Mouse (Mus musculus): Measurements from ENCODE around the gene Tob2. TPM values are rescaled to one million over a fixed set of nuclear protein-coding genes. Genes with fewer than 3 reads are reported as not detected.

Tob2 gene
- polyA plus RNA-seq, 1 experiment from 2014 or later, result 12.3 TPM

DNA sequence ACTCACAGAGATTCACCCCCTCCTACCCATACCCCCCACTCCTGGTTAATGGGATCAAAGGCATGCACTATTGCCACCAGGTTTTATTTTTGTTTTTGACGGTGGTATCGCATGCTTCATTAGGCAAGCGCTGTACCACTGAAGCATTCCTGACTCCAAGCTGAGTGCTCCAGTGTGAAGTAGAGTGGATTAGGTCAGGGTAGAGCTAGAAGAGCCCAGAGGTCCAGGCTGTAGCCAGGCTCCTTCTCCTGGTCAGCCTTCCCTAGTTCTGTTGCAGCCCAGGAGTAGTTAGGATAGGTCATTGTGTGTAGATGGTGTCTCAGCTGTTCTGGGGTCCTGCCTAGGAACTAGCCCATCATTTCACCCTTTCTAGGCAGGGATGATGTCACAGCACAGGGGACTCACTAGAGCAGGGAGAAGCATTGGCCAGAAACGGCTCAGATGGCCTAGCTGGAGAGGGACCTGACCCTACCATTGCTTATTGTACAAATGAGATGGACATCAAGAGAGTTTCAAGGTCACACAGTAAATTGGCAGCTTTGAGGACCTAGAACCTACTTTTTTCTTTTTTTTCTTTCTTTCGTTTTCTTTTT lies 13.5 kb downstream of the Tob2 start:
- H3K9ac ChIP-seq (replicated peaks), result no peak overlapping the region
- TF ChIP-seq CTCF (IDR thresholded peaks at IDR 0.05; ENCODE audit: low read depth), result no peak
- TF ChIP-seq EP300 (IDR thresholded peaks at IDR 0.05; ENCODE audit: low read depth), result no peak
- H3K4me3 ChIP-seq (ENCODE audit: low read depth, low read length), result no peak overlapping the region
- H3K36me3 ChIP-seq (replicated peaks; ENCODE audit: insufficient read depth, low read length), result peaks cover 14% of the 10 kb centered on the region
- ATAC-seq, result no peak
- H3K27me3 ChIP-seq (ENCODE audit: insufficient read depth, low read length), result no peaks in the 10 kb centered on the region
- H3K4me2 ChIP-seq (ENCODE audit: low read depth, low read length), result no peak overlapping the region
- no peak for DNase-seq
- no peaks in the 10 kb centered on the region for H3K9me3 ChIP-seq (ENCODE audit: low read length)
- peak overlapping the region; percentile 82 for H3K27ac ChIP-seq (ENCODE audit: low read depth)
- WGBS (ENCODE audit: insufficient replicate concordance), result 69% methylated on average over 5 of the region's 5 CpGs
- peaks cover 6% of the 10 kb centered on the region for H3K4me1 ChIP-seq (ENCODE audit: insufficient read depth)

DNA sequence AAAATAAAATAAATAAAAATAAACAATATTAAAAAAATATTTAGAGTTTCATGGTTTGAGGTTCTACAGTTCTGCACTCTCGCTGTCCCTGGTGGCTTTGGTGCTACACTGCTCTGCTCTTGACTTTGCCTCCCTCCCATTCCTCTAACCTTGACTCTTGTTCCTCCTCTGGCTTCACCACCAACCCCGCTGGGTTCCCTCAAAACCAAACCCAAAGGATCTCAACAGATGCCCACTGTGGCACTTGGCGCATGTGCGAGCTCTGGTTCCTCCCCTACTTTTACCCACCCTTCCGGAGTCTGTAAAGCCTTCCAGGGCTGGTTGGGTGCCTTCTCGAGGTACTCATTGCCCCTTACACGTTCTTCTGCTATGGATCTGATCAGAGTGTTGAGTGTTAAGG lies 16.3 kb downstream of the Tob2 start:
- TF ChIP-seq EP300 (IDR thresholded peaks at IDR 0.05; ENCODE audit: low read depth) (no peak), CTCF (IDR thresholded peaks at IDR 0.05; ENCODE audit: low read depth) (no peak)
- no peak overlapping the region for H3K9ac ChIP-seq (replicated peaks)
- ATAC-seq (no peak), DNase-seq (no peak)
- no peaks in the 10 kb centered on the region for H3K27me3 ChIP-seq (ENCODE audit: insufficient read depth, low read length)
- H3K4me2 ChIP-seq (ENCODE audit: low read depth, low read length), result no peak overlapping the region
- no peak overlapping the region for H3K4me3 ChIP-seq (ENCODE audit: low read depth, low read length)
- H3K9me3 ChIP-seq (ENCODE audit: low read length), result no peaks in the 10 kb centered on the region
- WGBS (ENCODE audit: insufficient replicate concordance), result 80% methylated on average over 7 of the region's 7 CpGs
- H3K4me1 ChIP-seq (ENCODE audit: insufficient read depth), result peaks cover 16% of the 10 kb centered on the region
- no peak overlapping the region for H3K27ac ChIP-seq (ENCODE audit: low read depth)
- no peaks in the 10 kb centered on the region for H3K36me3 ChIP-seq (replicated peaks; ENCODE audit: insufficient read depth, low read length)

DNA sequence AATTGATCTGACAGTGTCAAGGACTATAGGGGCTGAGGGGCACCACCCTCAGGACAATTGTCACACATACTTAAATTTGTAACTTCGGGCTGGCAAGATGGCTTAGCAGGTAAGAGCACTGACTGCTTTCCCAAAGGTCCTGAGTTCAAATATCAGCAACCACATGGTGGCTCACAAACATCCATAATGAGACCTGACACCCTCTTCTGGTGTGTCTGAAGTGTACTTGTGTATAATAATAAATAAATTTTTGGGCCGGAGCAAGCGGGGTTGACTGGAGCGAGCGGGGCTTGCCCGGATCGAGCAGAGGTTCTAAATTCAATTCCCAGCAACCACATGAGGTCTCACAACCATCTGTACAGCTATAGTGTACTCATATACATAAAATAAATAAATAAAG lies 18.3 kb downstream of the Tob2 start:
- 81% methylated on average over 7 of the region's 7 CpGs for WGBS (ENCODE audit: insufficient replicate concordance)
- no peak for ATAC-seq
- H3K36me3 ChIP-seq (replicated peaks; ENCODE audit: insufficient read depth, low read length), result no peaks in the 10 kb centered on the region
- H3K4me1 ChIP-seq (ENCODE audit: insufficient read depth), result peaks cover 32% of the 10 kb centered on the region
- TF ChIP-seq EP300 (IDR thresholded peaks at IDR 0.05; ENCODE audit: low read depth), result no peak
- DNase-seq, result no peak
- H3K4me2 ChIP-seq (ENCODE audit: low read depth, low read length), result no peak overlapping the region
- H3K27ac ChIP-seq (ENCODE audit: low read depth), result peak overlapping the region; percentile 91
- H3K9me3 ChIP-seq (ENCODE audit: low read length), result no peaks in the 10 kb centered on the region
- no peaks in the 10 kb centered on the region for H3K27me3 ChIP-seq (ENCODE audit: insufficient read depth, low read length)
- H3K4me3 ChIP-seq (ENCODE audit: low read depth, low read length), result no peak overlapping the region
- no peak overlapping the region for H3K9ac ChIP-seq (replicated peaks)

DNA sequence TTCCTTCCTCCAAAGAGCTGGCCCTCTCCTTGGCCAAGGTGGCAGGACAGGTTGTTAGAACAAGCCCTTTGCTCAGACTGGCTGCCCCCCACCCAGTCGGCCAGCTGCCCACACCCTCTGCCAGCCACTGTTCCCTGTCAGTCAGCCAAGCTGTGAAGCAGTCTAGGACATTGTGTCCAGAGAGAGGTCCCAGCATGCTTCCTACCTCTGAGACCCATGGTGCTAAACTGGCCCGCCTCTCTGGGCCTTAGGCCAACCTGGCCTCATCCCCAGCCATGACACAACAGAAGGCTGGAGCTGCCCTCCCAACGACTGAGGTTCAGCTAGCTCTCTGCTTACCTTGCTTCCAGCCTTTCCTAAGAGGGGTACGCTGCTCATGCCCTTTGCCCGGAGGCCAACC lies 19.0 kb downstream of the Tob2 start:
- 45% methylated on average over 5 of the region's 5 CpGs for WGBS (ENCODE audit: insufficient replicate concordance)
- Histone ChIP-seq H3K36me3 (replicated peaks; ENCODE audit: insufficient read depth, low read length) (no peaks in the 10 kb centered on the region), H3K4me2 (ENCODE audit: low read depth, low read length) (no peak overlapping the region), H3K4me3 (ENCODE audit: low read depth, low read length) (no peak overlapping the region), H3K27ac (ENCODE audit: low read depth) (peak overlapping the region; percentile 91), H3K27me3 (ENCODE audit: insufficient read depth, low read length) (no peaks in the 10 kb centered on the region), H3K9ac (replicated peaks) (no peak overlapping the region), H3K4me1 (ENCODE audit: insufficient read depth) (peaks cover 29% of the 10 kb centered on the region), H3K9me3 (ENCODE audit: low read length) (no peaks in the 10 kb centered on the region)
- ATAC-seq (peak; percentile 96), DNase-seq (peak; percentile 85)
- no peak for TF ChIP-seq CTCF (IDR thresholded peaks at IDR 0.05; ENCODE audit: low read depth)
- peak; percentile 65; the same call in 1 of the 2 replicates for TF ChIP-seq EP300 (IDR thresholded peaks at IDR 0.05; ENCODE audit: low read depth)

DNA sequence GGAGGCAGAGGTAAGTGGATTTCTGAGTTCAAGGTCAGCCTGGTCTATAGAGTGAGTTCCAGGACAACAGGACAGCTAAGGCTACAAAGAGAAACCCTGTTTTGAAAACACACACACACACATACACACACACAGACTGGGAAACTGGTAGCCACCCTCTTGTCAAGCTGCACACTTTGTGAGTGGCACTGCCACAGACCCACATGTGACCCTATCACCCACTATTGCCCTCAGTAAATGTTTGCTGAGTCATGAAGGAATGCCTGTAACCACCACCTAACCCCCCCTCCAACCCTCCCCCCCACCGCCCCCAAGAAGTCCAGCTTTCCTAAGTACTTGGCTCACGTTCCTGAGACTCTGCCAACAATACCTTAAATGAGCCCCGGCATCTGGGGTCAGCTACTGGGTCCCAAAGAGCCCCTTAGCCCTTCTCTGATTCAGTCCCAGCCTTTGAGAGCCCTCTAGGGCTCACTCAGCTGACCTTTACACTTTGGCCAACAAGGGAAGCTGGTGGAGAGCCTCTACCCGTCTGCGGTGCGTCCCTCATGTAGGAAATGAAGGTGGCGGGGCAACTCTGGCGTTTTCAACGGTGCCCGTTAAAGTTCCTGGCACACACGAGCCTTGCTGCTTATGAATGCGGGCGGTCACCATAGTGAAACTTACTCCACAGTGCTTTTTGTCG lies 19.9 kb downstream of the Tob2 start:
- whole genome bisulfite sequencing (ENCODE audit: insufficient replicate concordance), result 71% methylated on average over 14 of the region's 14 CpGs
- Histone ChIP-seq H3K4me2 (ENCODE audit: low read depth, low read length) (no peak overlapping the region), H3K4me1 (ENCODE audit: insufficient read depth) (peaks cover 35% of the 10 kb centered on the region), H3K9ac (replicated peaks) (no peak overlapping the region; the same call in 1 of the 2 replicates), H3K27me3 (ENCODE audit: insufficient read depth, low read length) (no peaks in the 10 kb centered on the region), H3K36me3 (replicated peaks; ENCODE audit: insufficient read depth, low read length) (no peaks in the 10 kb centered on the region), H3K4me3 (ENCODE audit: low read depth, low read length) (no peak overlapping the region), H3K27ac (ENCODE audit: low read depth) (peak overlapping the region; percentile 91), H3K9me3 (ENCODE audit: low read length) (no peaks in the 10 kb centered on the region)
- TF ChIP-seq CTCF (IDR thresholded peaks at IDR 0.05; ENCODE audit: low read depth) (no peak), EP300 (IDR thresholded peaks at IDR 0.05; ENCODE audit: low read depth) (no peak)
- ATAC-seq, result no peak
- DNase-seq, result no peak

DNA sequence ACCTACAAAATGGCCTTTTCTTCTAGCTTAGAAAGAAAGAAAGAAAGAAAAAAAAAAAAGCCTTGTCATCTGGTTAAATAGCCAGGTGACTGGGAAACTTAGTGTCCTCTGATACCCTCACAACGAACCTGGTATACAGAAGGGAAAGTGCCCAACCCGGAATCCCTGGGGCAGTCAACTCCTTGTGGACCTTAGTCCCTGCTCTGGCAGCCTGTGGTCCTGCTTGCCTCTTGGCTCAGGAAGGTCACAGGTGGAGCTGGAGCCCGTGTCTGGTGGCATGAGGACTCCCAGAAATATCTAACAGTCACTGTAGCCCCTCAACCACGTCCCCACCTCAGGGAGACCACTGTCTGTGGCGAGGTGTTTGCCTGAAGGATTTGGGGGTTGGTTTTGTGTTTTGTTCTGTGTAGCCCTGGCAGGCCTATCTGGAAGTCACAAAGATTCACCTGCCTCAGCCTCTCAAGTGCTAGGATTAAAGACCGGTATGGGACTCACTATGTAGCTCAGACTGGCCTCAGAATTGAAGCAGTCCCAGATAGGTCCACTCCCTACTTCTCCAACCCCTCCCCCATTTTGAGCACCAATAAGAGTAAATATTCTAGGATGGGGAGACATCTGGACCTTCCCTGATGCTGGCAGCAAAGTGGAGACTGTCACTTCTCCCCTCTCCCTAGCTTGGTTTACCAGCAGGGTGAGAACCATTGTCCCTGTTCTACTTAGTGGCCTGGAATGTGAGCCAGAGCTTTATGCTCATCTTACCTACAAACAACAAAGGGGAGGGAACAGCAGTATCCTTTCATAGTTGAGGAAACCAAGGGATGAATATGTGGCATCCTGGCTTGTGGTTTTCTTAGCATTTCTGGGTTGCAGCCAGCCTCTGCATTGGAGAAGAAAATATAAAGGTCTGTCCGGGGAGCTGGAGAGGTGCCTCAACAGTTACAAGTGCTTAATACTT lies 21.4 kb downstream of the Tob2 start:
- H3K4me1 ChIP-seq (ENCODE audit: insufficient read depth), result peaks cover 35% of the 10 kb centered on the region
- no peak for ATAC-seq
- no peaks in the 10 kb centered on the region for H3K36me3 ChIP-seq (replicated peaks; ENCODE audit: insufficient read depth, low read length)
- H3K9ac ChIP-seq (replicated peaks), result no peak overlapping the region
- H3K27ac ChIP-seq (ENCODE audit: low read depth), result 0 out of 2 replicates have a peak overlapping the region, but pooled peaks have one; percentile 0
- no peak for DNase-seq
- H3K4me3 ChIP-seq (ENCODE audit: low read depth, low read length), result no peak overlapping the region
- TF ChIP-seq EP300 (IDR thresholded peaks at IDR 0.05; ENCODE audit: low read depth) (no peak), CTCF (IDR thresholded peaks at IDR 0.05; ENCODE audit: low read depth) (no peak)
- 57% methylated on average over 7 of the region's 7 CpGs for WGBS (ENCODE audit: insufficient replicate concordance)
- H3K9me3 ChIP-seq (ENCODE audit: low read length), result no peaks in the 10 kb centered on the region
- H3K4me2 ChIP-seq (ENCODE audit: low read depth, low read length), result peak overlapping the region; percentile 66; the same call in 1 of the 2 replicates
- H3K27me3 ChIP-seq (ENCODE audit: insufficient read depth, low read length), result no peaks in the 10 kb centered on the region

Data from liver, postnatal 0 days (tissue).